In genomic region chr9:7929552-7929951, GRCm38 (mm10) we compare ENCODE assay signal across 9 mouse cellular contexts. TPM values are rescaled to one million over a fixed set of nuclear protein-coding genes. Genes with fewer than 3 reads are reported as not detected.
A peak's percentile ranks its signal among the peaks of the same experiment; 100 is the strongest.
DNase-seq lines count a peak whose midpoint lies in the region; ATAC-seq lines count a peak whose summit lies in the region.
"Had no signal": no experiment of that assay in that cellular context is flagged by ENCODE, and none has a peak within 500 bp of the region (broad histone marks: within the 10 kb centered on the region; RNA-seq: fewer than 3 reads in every experiment).

No protein-coding gene starts in this region.

- H3K9ac ChIP-seq in heart, embryonic 12.5 days, result no peak overlapping the region
- H3K9ac ChIP-seq in limb, embryonic 15.5 days, result no peak overlapping the region
- H3K9ac ChIP-seq: midbrain, embryonic 12.5 days had no signal

- peaks cover 80% of the 10 kb centered on the region for H3K36me3 ChIP-seq in heart, embryonic 12.5 days
- H3K36me3 ChIP-seq in limb, embryonic 15.5 days, result peaks cover 65% of the 10 kb centered on the region

- DNase-seq in heart, adult 18-20 months, result peak; percentile 40 to 50
- peak; percentile 15 for DNase-seq in 3T3-L1 (ENCODE audit: low read depth, low spot score)
- DNase-seq in brain, adult 2 months (ENCODE audit: low read depth, low spot score), result peak; percentile 32
- DNase-seq in spleen, postnatal 4 days (ENCODE audit: low spot score in 2 of 2), result no peak
- DNase-seq in layer of hippocampus, postnatal 10 days (ENCODE audit: low spot score in 2 of 2), result no peak

- H3K4me3 ChIP-seq in heart, embryonic 12.5 days, result no peak overlapping the region
- H3K4me3 ChIP-seq in limb, embryonic 15.5 days, result no peak overlapping the region
- H3K4me3 ChIP-seq: midbrain, embryonic 12.5 days had no signal

- 62% methylated on average over 6 of the region's 6 CpGs for WGBS in heart, embryonic 12.5 days
- 57% methylated on average over 6 of the region's 6 CpGs for WGBS in limb, embryonic 15.5 days

- H3K27me3 ChIP-seq in heart, embryonic 12.5 days (replicated peaks), result no peaks in the 10 kb centered on the region
- no peaks in the 10 kb centered on the region for H3K27me3 ChIP-seq in limb, embryonic 15.5 days
- H3K27me3 ChIP-seq: midbrain, embryonic 12.5 days had no signal

- no peak overlapping the region for H3K27ac ChIP-seq in heart, embryonic 12.5 days (ENCODE audit: poor library complexity, severe bottlenecking)
- no peak overlapping the region for H3K27ac ChIP-seq in limb, embryonic 15.5 days
- H3K27ac ChIP-seq: midbrain, embryonic 12.5 days had no signal

- H3K4me2 ChIP-seq in heart, embryonic 12.5 days, result no peak overlapping the region
- no peak overlapping the region for H3K4me2 ChIP-seq in limb, embryonic 15.5 days
- H3K4me2 ChIP-seq: midbrain, embryonic 12.5 days had no signal

- peaks cover 19% of the 10 kb centered on the region for H3K9me3 ChIP-seq in heart, embryonic 12.5 days (replicated peaks)
- H3K9me3 ChIP-seq in limb, embryonic 15.5 days, result peaks cover 7% of the 10 kb centered on the region; the same call in 1 of the 2 replicates

- ATAC-seq in heart, embryonic 12.5 days (ENCODE audit: insufficient number of reproducible peaks, low FRiP score), result no peak
- ATAC-seq in limb, embryonic 15.5 days (ENCODE audit: insufficient number of reproducible peaks, low FRiP score, low TSS enrichment, low read depth), result peak; percentile 55; the same call in 1 of the 2 replicates
- no peak for ATAC-seq in monocyte, adult 5-6 weeks (replicated peaks; ENCODE audit: insufficient number of reproducible peaks, low FRiP score, low TSS enrichment, poor library complexity, severe bottlenecking)

- peaks cover 10% of the 10 kb centered on the region for H3K4me1 ChIP-seq in heart, embryonic 12.5 days (replicated peaks)
- peaks cover 6% of the 10 kb centered on the region; the same call in 1 of the 2 replicates for H3K4me1 ChIP-seq in limb, embryonic 15.5 days
- H3K4me1 ChIP-seq: midbrain, embryonic 12.5 days had no signal

RNA-seq across cellular contexts. Expression of gene Birc3, which starts 56.6 kb away (rescaled TPM):
- 10 to 100 TPM in 1 of 2 experiments, 1 to 10 TPM in 1; 9.4 to 13.8 TPM for total RNA-seq in heart, adult 18-20 months (2021)
- polyA plus RNA-seq in heart, embryonic 12.5 days (2016; fragmentation: Nextera tagmentation; extraction: Ambion mirVana), result 5.8 and 6.0 TPM in 2 replicates
- polyA plus RNA-seq in limb, embryonic 15.5 days (2015; fragmentation: Nextera tagmentation; extraction: Ambion mirVana), result 15.9 and 16.6 TPM in 2 replicates
- total RNA-seq in monocyte, adult 5-6 weeks (2017), result 352 to 549 TPM (median 444 TPM) in 3 replicates
- total RNA-seq in layer of hippocampus, postnatal 10 days (2021), result 1 to 10 TPM; 1.3 to 3.0 TPM

Comparison
In these comparisons a context has a peak if more than half of its experiments do, and no peak if none do; other contexts are left out.
1. DNase-seq: peak in heart, adult 18-20 months (2 of 2), 3T3-L1 (single experiment) and brain, adult 2 months (single experiment); none in spleen, postnatal 4 days (0 of 2) and layer of hippocampus, postnatal 10 days (0 of 2).
2. RNA of gene Birc3, which starts 56.6 kb away (total RNA-seq): 352 to 549 TPM in monocyte, adult 5-6 weeks; 9.4 to 13.8 TPM in heart, adult 18-20 months and 1.3 to 3.0 TPM in layer of hippocampus, postnatal 10 days; every median in the first group is over 10 times any median in the second.